Mouse (Mus musculus) kidney, embryonic 14.5 days (tissue): ENCODE results near the gene Scamp5. TPM values are rescaled to one million over a fixed set of nuclear protein-coding genes. Genes with fewer than 3 reads are reported as not detected.

Experiments
- ATAC-seq: fragments of 200-750 bp; cut with Nextera tagmentation; 2 replicates; pipeline ENCODE4 v1.8.0; 2017; ENCODE audit warnings: moderate number of reproducible peaks, mild to moderate bottlenecking, moderate TSS enrichment, moderate library complexity; ENCODE audit not compliant: low FRiP score, low TSS enrichment
- H3K27ac ChIP-seq: fragments of 300-500 bp; sonication (generic); 2 replicates; pipeline ENCODE4 v1.5.1; 2014; ENCODE audit warnings: low read depth, mild to moderate bottlenecking, low read length, moderate library complexity, mixed read lengths
- H3K27me3 ChIP-seq: fragments of 300-500 bp; sonication (generic); 2 replicates; pipeline ENCODE4 v1.6.1; 2014; ENCODE audit warnings: mild to moderate bottlenecking, low read length; ENCODE audit not compliant: control insufficient read depth, insufficient read depth
- H3K36me3 ChIP-seq: fragments of 300-500 bp; sonication (generic); 2 replicates; pipeline ENCODE4 v1.6.1; 2014; ENCODE audit warnings: low read length, mixed read lengths; ENCODE audit not compliant: control insufficient read depth, insufficient read depth
- H3K4me1 ChIP-seq: fragments of 300-500 bp; sonication (generic); 2 replicates; pipeline ENCODE4 v1.6.1; 2014; ENCODE audit warnings: low read length, mixed read lengths; ENCODE audit not compliant: control insufficient read depth, insufficient read depth
- H3K4me2 ChIP-seq: fragments of 300-500 bp; sonication (generic); replicated peaks from 2 replicates; pipeline ENCODE4 v1.6.1; 2014; ENCODE audit warnings: low read depth, mild to moderate bottlenecking, low read length
- H3K4me3 ChIP-seq: fragments of 300-500 bp; sonication (generic); 2 replicates; pipeline ENCODE4 v1.5.1; 2014; ENCODE audit warnings: mild to moderate bottlenecking, low read length
- H3K9ac ChIP-seq: fragments of 300-500 bp; sonication (generic); 2 replicates; pipeline ENCODE4 v1.6.1; 2014; ENCODE audit warnings: low read depth, mild to moderate bottlenecking, low read length, moderate library complexity
- H3K9me3 ChIP-seq: fragments of 300-500 bp; sonication (generic); 2 replicates; pipeline ENCODE4 v1.6.1; 2016; ENCODE audit warnings: low read length; ENCODE audit not compliant: control insufficient read depth
- WGBS: fragments of 180-500 bp; shearing (Covaris S2); extraction: QIAGEN DNeasy Blood & Tissue Kit; methylation state at CpG from one replicate; pipeline ENCODE4 v1.1.7; 2014; 5-methylcytosine and 5-hydroxymethylcytosine counted together
- polyA plus RNA-seq: library from polyadenylated mRNA; unstranded; fragments of >200 nt; fragmentation: Nextera tagmentation; extraction: Ambion mirVana; gene quantifications from 2 replicates; pipeline ENCODE4 v1.2.1, GENCODE M21; 2014

Scamp5 gene
- polyA plus RNA-seq, 1 experiment from 2014 or later = 9.0 TPM

DNA sequence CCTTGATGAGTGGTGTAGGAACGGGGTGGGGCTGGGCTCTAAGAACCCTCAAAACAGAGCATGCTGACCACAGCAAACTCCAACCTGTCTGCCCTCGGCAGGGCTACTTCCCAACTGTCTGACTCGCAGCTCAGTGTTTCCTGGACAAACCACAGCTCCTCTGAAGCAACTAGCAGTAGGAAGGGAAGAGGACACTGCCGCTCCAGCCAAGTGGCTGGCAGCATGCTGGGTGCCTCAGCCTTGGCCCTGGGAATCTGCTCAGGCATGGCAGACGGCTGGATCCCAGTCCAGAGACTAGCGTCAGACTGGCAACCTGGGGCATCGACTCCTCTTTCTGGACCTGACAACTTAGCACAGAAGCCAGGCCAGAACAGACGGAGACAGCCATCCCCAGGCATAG, 50.5 kb downstream of the Scamp5 start:
- no peak for ATAC-seq
- Histone ChIP-seq H3K36me3 (no peaks in the 10 kb centered on the region; the same call in 1 of the 2 replicates), H3K9me3 (no peaks in the 10 kb centered on the region), H3K27me3 (no peaks in the 10 kb centered on the region), H3K27ac (no peak overlapping the region), H3K9ac (no peak overlapping the region), H3K4me3 (no peak overlapping the region), H3K4me2 (no peak overlapping the region), H3K4me1 (peaks cover 25% of the 10 kb centered on the region)
- 88% methylated on average over 8 of the region's 8 CpGs for WGBS

DNA sequence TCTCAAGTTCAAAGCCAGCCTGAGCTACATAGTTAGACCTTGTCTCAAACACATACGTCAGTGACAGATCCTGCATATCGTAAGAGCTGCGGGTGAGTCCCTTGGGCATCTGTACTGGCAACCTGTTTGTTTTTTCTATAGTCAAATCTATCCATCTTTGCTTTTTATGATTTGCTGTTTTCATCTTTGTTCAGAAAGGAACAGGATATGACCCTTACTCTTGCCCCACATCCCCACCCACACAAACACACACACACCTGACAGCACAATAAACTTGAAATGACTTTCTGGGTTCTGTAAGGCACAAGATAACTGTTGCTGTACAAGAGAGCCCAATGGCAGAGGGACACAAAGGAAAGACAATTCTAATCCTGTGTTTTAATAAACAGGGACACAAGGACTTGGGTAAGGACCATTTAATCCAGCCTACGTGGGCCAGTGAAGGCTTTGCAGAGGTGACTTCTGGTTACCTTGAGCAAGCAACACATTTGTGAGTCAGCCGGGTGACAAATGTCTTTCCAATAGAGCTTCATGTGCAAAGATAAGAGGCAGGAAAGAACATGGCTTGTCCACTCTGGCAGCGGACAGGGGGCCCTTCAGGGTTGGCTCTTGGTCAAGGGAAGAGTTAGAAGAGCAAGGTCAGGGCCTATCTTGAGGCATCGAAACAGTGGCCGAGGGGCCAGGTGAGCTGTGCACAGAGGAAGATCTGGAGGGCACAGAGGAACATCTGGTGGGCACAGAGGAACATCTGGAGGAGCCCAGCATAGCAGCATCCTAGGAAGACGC, 60.5 kb downstream of the Scamp5 start:
- Histone ChIP-seq H3K27ac (no peak overlapping the region), H3K4me1 (no peaks in the 10 kb centered on the region), H3K9ac (no peak overlapping the region), H3K4me3 (no peak overlapping the region), H3K27me3 (no peaks in the 10 kb centered on the region), H3K36me3 (no peaks in the 10 kb centered on the region), H3K9me3 (no peaks in the 10 kb centered on the region), H3K4me2 (no peak overlapping the region)
- 85% methylated on average over 9 of the region's 9 CpGs for WGBS
- ATAC-seq = no peak

DNA sequence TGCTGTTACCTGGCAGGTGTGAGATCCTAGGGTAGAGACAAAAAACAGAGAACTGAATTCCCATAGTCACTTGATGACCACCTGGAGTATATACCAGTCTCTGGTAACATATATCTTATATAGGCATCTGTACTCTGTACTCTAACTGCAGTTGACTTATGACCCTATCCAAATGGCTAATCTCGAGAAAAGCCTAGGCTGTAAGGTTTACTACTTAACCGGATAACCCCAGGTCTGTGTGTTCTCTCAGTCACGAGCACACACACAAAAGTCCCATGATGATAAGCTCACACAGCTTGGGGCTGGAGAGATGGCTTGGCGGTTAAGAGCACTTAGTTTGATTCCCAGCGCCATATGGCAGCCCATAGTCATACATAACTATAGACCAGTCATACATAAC, 61.5 kb downstream of the Scamp5 start:
- no peaks in the 10 kb centered on the region for H3K4me1 ChIP-seq
- H3K9me3 ChIP-seq = no peaks in the 10 kb centered on the region
- 76% methylated on average over 5 of the region's 5 CpGs for WGBS
- H3K9ac ChIP-seq = no peak overlapping the region
- H3K4me3 ChIP-seq = no peak overlapping the region
- no peak overlapping the region for H3K27ac ChIP-seq
- ATAC-seq = no peak
- H3K27me3 ChIP-seq = no peaks in the 10 kb centered on the region
- no peak overlapping the region for H3K4me2 ChIP-seq
- no peaks in the 10 kb centered on the region for H3K36me3 ChIP-seq

DNA sequence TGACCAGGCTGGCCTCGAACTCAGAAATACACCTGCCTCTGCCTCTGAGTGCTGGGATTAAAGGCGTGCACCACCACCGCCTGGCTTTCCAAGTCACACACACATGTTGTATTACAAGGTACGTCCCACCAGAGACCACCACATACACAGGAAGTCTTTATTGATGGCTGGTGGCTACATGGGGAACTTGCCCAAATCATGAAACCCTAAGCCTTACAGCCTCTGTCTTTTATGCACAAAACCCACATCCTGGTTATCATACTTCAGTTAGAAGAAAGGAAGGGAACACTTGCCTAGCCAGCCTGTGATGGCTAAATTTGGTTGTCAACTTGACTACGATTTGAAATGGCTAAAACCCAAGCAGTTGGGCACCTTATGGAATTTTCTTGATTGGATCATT, 63.8 kb downstream of the Scamp5 start:
- Histone ChIP-seq H3K4me3 (no peak overlapping the region), H3K4me1 (no peaks in the 10 kb centered on the region), H3K9me3 (peaks cover 12% of the 10 kb centered on the region), H3K27ac (no peak overlapping the region), H3K9ac (no peak overlapping the region), H3K4me2 (no peak overlapping the region), H3K27me3 (no peaks in the 10 kb centered on the region), H3K36me3 (no peaks in the 10 kb centered on the region)
- no peak for ATAC-seq
- WGBS = 94% methylated on average over 5 of the region's 5 CpGs

DNA sequence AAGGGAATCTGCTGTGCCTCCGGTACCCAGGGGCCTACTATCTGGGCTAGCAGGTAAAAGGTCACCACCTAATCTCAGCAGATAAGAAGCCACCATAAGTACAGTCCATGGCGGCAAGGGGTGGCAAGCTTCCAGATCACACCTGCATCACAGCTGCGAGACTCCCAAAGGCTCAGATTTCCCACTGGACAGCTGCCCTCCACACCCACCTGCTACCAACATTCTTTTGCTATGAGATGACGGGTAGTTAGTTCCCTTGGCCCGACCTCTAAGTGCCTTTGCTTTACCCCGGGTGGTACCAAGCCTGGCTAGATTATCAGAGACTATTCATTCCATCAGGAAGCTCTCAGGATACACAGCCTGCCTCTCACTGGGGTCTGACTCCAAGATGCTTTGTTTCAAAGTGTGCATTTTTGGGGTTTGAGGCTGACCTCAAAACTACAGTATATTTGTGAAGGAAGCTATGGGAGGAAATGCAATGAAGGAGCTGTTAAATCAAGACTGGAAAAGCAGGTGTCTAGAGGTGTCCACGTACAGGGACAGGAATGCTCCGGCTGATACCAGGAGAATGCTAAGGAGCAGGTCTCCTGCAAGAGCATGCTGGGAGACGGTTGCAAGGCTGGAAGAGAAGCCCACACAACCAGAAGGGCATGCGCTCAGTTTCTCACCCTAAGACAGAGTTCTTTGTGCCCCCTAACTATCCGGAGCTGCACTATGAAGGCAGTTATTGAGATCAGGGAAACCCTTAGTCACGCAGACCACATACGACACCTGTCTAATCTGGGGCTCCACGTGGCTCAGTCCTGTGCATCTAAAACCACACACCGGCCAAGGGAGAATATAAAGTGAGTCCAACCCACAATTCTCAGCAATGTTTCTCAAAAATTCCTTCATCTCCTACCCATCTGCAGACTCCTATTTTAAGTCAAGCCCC, 65.3 kb downstream of the Scamp5 start:
- Histone ChIP-seq H3K9ac (no peak overlapping the region), H3K36me3 (no peaks in the 10 kb centered on the region), H3K4me2 (no peak overlapping the region), H3K27ac (no peak overlapping the region), H3K4me1 (no peaks in the 10 kb centered on the region), H3K4me3 (no peak overlapping the region), H3K27me3 (no peaks in the 10 kb centered on the region), H3K9me3 (peaks cover 12% of the 10 kb centered on the region)
- no peak for ATAC-seq
- WGBS = 86% methylated on average over 15 of the region's 15 CpGs

DNA sequence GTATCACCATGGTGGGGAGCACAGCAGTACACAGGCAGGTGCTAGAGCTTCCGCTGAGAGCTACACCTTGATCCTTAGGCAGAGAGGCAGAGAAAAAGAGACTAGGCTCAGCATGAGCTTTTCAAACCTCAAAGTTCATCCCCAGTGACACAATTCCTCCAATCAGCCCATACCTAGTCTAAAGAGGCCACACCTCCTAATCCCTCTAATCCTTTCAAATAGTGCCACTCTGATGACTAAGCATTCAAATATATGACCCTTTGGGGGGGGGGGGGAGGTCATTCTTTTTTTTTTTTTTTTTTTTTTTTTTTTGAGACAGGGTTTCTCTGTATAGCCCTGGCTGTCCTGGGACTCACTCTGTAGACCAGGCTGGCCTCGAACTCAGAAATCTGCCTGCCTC, 69.1 kb downstream of the Scamp5 start:
- H3K4me3 ChIP-seq = no peak overlapping the region
- H3K4me2 ChIP-seq = no peak overlapping the region
- peaks cover 12% of the 10 kb centered on the region for H3K9me3 ChIP-seq
- no peaks in the 10 kb centered on the region for H3K27me3 ChIP-seq
- 85% methylated on average over 2 of the region's 2 CpGs for WGBS
- no peak overlapping the region for H3K27ac ChIP-seq
- H3K36me3 ChIP-seq = no peaks in the 10 kb centered on the region
- H3K9ac ChIP-seq = no peak overlapping the region
- no peak for ATAC-seq
- H3K4me1 ChIP-seq = no peaks in the 10 kb centered on the region

DNA sequence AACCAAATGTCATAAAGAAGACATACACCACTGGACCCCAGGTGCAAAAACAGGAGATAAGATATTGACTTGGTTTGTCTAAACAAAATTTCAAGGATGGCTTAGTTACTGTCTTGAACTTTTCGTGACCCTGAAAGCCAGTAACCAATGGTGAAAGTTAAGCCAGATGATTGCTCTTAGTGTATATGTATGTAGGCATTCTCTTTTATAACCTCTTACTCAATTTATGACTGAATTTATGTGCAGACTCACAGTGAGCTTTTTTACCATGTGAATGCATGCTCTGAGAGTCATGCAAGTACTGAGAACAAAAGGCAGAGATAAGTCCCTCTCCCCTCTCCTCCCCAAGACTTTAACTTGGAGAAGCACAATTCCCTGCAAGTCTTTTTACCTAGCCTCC, 75.0 kb downstream of the Scamp5 start:
- Histone ChIP-seq H3K9me3 (no peaks in the 10 kb centered on the region), H3K27me3 (no peaks in the 10 kb centered on the region), H3K4me1 (no peaks in the 10 kb centered on the region), H3K4me2 (no peak overlapping the region), H3K9ac (no peak overlapping the region), H3K36me3 (no peaks in the 10 kb centered on the region), H3K4me3 (no peak overlapping the region), H3K27ac (no peak overlapping the region)
- ATAC-seq = no peak
- WGBS = 64% methylated on average over 1 of the region's 1 CpGs
